Mouse (Mus musculus): ENCODE measurements around the gene Myl9.

The Myl9 gene

DNA sequence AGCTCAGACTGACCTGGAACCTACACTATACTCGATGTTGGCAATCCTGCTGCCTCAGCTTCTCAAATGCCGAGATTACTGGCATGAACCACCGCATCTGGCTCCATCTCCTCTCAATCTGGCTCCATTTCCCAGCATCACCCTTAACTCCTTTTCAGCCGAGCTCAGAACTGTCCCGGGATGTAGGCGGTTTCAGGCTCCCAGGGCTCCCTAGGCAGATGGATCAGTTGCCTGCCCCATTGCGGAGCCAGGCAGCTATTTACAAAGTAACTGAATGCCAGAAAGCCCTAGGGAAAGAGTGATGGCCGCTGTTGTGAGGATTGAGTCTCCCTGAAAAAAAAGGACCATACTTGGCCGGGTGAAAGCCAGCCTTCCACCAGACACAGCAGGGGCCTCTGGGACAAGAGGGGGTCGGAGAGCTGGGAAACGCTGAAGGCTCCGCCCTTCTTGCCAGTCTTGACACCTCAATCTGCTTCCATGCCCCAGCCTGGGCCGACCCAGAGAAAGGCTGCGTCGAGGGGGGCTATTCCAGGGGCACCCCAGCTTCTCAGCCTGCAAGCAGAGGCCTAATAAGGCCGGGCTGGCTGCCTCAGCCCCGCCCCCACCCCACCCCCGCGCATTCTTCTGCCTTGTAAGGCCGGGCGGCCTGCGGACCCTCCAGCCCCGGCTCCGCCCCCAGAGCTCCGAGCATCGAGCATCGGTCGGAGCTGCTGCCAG, at the start of gene Myl9:
TSS of gene Myl9 (plus strand) at position 683 of the 717 bp plus-strand sequence.
- no peak for DNase-seq

DNA sequence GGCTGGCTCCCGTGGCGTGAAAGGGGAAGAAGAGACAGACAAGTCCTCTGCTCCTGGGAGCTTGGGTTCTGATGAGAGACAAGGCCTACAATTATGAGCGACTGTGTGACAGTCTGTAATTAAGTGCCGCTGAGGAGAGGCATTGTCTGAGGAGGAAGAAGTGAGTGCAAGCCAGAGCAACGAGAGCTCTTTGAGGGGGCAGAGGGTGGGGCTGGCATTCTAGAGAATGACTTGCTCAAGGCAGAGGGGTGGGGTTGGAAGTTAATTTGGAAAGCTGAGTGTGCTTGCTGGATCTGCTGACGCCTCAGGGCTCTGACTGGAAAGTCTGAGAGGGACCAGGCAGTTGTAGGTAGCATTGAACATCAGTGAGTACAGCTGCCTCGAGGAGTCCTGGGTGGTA, 48.9 kb upstream of the Myl9 start:
- no peak for DNase-seq

DNA sequence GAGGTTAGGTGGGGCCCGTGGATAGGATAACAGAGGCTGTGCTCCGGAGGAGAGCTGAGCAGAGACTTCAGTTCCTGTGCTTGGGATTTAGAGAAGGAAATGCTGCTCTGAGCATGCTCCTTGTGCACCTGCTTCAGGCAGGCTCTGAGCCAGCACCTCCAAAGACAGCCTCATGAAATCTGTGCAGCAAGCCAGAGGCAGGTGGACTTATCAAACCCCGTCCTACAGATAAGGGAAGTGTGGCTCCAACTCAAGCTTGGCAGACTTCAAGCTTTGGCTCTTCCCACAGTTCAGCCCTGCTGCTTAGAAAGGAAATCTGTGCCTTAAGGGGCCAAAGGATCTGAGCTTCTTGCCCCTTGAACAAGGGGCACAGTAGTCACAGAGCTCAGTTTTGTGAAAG, 48.3 kb upstream of the Myl9 start:
- DNase-seq = peak; percentile 54 to 58

DNA sequence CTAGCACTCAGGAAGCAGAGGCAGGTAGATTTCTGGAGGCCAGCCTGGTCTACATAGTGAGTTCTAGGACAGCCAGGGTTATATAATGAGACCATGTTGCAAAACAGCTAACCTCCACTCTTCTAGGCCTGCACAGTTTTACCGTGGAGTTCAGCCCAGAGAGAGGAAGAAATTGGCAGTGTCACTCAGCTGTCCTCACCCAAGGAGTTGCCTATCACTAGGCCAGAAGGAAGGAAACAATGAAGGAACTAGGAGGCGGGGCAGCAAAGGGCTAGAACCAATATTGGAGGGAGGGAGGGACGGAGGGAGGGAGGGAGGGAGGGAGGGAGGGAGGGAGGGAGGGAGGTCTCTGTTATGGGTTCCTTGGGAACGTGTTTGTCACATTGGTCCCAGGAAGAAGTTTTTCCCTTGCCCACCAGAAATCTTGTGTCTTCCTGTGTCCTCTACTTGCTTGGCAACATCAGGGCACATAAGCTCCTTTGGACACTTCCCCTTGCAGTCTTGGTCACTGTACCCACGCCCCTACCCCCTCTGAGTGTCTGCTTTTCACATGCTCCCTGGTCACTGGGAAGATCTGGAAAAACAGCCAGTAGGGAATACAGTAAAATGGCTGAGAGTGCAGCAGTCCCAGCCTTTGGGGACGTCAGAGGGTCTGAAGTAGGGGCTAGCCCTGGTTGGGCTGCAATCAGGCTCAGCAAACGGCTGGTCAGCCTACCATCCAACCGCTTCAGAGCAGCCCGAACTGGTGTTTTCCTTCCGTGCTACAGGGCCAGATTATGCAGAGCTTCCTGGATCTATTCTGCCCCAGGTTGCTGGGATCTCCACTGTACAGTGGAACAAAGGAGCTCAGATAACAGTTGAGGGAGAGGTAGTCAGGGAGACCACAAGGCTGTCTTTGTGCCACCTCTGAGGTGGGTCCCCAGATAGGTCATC, 45.4 kb upstream of the Myl9 start:
- DNase-seq = no peak

DNA sequence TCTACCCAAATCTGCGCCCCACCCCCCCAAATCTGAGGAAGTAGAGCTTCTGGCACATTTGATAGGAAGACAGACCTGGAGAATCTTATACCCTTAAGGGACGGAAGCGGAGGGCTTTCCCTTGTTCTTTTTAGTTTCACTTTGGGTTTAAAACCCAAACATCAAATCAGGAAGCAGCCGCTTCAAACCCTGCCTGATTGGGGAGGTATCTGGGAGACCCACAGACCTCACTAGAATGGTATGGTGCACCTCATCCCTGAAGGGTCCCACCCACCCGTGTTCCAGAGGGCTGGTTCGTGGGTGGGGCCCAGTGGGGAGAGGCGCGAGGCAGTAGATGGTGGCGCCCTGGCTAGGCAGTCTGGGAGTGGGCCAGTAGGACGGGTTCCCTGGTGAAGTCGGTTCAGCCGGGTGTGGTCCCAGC, 44.7 kb upstream of the Myl9 start:
- DNase-seq = no peak

DNA sequence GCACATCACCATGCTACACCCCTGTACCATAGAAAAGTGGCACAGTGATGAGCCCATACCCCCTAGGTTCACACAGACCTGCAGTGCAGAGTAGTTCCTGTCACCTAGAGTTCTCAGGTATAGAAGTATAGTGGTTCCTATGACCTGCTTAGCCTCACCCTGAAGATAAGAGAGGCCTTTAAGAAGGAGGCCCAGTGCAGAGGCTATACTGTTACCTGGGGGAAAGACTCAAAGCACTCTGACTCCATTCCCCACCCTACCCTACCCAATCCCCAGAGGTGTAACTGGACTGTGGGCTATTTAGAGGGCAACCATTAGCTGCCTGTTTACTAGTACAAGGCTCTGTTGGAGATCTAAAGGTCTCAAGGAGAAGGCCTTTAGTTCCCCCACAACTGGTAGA, 43.6 kb upstream of the Myl9 start:
- no peak for DNase-seq

DNA sequence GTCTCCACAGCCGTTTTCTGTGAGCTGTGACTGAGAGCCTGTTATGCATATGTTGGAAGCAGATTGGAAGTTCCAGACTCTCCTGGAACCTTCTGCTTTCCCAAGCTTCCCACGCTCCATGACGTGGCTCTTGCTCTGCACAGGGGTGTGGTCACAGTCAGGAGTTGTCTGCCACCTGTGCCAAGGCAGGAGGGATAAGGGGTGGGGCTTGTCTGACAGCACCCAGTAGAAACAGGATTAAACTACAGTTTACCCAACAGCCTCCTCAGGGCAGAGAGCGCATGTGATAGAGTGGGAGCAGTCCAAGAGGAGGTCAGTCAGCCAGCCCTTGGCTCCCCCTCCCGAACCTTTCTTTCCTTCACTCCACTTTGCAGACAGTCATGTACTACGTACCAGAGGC, 43.1 kb upstream of the Myl9 start:
- peak in 1 of 2 experiments; percentile 34 for DNase-seq

DNA sequence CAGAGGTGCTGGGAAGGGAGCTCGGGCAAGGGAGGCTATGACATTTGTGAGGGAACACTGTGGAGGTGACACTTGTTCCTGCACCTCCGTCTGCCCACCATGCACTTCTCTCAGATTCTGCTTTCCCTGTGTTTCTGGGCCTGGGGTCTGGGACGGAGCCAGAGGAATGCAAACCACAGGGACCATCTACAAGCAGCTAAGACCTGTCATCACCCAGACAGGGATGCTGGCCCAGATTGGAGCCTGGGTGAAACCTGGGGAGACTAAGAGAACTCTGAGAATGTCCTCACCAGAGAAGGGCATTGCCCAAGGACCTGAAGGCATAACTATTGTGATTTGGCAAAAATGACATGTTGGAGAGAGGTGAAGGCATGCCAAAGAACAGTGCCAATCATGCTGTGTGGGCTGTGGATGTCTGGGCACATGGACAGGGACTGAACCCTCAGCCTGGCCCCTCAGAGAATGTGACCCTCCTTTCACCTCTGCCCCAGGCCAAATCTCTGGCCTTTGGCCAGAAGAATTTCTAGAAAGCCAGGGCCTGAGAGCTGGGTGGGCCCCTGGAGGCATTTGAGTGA, 39.4 kb upstream of the Myl9 start:
- DNase-seq = peak in 1 of 2 experiments; percentile 39

DNA sequence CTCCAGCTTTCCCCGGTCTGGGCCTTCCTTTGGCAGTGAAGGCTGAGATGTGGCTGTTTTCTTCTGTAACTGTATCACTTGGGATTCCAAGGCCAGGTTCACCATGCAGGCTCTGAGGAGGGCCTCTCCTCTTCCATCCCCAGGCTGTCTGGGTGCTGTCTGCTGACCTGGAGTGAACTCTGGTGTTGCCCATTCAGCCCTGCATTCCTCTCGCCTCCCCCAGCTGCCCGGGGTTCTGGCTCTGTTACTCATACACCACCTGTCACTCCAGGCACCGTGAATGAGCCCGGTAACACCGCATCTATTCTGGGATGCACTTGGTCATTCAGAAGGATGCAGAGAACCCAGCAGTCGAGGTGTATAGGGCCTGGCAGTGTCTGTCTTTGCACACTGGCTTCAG, 38.4 kb upstream of the Myl9 start:
- DNase-seq = peak; percentile 65 to 66

DNA sequence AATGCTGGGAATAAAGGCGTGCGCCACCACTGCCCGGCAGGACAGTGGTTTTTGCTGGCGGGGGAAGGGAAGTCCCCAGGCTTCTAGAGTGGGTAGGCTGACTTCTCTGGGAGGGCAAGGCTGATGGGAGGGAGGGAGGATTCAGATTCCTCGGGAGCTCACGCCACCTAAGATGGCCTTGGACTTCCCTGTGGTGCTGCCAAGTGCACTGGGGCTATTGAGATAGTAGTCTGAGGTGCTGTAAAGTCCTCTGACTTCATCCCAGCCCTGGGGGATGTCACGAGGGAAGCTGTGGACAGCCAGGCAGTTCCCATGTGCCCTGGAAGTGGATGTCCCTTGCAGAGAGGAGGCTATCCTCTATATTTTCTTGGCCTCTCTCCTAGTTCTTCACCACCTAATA, 37.2 kb upstream of the Myl9 start:
- DNase-seq = no peak

DNA sequence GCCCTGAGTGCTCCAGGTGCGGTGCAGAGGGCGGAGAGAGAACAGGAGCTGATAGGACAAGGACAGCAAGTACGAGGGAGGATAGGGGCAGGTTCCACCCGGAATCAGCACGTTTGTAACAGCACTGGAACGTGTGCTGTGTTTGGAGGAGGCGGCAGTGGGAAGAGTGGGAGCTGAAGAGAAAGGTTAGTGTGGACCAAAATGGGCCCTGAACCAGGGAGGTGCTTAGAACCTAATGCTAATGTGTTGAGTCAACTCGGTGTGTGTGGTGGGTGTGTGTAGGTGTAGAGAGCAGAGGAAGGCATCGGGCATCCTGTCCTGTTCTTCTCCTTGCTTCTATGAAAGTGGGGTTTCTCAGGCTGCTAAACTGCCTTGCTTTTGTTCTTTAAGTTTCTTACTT, 34.0 kb upstream of the Myl9 start:
- DNase-seq = no peak

DNA sequence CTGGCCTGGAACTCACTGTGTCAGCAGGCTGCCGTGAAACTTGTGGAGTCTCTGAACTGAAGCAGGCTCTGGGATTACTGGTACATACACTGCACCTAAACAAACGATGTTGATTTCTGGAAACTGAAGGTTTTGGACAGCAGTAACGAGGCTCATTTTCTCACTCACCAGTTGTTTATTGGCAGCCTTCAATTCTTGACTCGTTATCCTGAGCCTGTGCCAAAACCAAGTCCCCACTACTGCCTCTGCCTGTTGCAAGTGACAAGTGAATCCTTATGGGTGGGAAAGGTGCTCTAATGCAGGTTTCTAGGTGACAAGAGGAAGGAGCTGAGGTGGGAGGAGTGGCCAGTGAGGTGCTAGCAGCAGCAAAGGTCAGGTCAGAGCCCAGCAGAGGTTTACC, 33.2 kb upstream of the Myl9 start:
- DNase-seq = no peak

DNA sequence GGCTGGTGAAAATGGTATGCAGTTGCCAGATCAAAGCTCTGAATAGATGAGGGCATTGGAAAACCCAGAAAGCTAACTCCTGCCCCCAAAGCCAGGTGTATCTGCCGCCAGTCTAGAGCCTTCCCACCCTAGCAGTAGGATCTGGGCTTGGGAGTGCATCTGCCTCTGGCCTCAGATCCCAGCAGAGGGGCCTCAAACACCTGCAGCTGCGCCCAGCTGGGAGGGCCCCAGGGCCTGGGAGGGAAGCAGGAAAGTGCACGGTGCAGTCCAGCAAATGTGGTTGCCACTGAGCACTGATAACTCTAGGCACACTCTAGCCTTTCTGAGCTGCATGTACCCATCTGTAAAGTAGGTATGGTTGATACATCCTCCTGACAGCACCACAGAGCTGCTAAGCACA, 32.0 kb upstream of the Myl9 start:
- DNase-seq = no peak

DNA sequence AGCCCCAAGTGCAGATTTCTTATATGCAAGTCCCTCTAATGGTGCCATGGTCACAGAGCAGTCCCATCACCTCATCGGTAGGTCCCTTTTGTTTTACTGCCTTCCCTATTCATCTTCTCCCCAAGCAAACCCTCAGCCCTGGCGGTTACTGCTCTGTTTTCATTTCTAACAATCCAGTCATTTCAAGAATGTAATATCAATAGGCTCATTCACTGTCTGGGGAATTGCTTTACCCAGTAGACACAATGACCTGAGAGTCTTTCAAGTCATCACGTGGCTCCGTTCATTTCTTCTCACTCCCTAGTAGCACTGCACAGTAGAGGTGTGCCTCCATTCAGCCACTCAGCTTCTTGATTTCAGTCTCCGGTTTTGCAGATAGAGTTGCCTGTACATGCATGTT, 30.8 kb upstream of the Myl9 start:
- no peak for DNase-seq

DNA sequence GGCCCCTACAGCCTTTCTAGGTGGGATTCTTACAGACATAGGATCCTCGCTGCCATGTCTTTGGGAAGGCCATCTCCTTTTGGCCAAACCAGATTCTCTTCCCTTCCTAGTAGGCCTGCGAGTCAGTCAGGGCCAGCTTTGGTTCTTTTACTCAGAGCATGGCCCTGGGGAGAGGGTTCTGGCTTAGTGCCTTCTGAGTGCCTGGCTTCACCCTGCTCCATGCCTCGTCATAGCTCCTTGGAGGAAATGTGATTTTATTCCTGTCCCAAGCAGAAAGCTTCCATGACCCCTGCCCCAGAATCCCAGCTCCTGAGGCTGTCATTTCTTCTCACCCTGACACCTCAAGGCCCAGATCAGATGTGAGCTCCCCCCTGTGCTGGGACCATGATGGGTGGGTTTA, 27.9 kb upstream of the Myl9 start:
- DNase-seq = no peak

DNA sequence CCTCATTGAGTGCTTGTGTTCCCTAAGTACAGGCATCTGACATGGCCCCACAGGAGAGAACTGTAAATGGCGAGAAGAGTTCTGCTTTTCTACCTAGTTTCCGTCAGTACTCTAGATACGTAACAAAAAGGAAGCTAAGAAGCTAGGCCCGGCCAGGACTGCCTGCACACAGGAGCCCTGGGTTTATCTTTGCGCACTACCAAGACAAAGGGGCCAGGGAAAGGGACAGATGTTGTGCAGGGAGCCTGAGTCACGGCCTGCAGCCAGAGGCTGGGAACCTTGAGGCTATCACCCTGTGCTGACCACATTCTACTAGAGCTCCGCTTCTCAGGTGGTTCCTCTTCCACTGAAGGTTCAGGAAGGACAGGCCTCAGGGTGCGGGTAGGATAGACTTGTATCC, 25.5 kb upstream of the Myl9 start:
- DNase-seq = no peak

DNA sequence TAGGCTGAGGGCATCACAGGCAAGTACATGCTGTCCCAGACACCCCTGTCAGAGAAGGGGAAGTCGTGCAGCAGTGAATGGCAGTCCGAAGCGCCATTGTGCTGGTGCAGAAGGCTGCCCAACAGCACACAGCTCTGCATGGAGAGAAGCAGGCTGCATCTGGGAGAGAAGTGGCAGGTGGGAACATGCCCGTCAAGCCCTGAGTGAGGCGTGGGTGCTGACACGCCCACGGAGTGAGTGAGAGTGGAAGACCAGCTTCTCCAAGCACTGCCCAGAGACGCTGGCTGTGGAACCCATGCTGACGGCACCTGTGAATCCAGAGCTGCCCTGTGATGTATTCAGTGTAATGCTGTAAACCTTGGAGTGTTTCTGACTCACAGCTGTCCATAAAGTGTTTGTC, 18.3 kb upstream of the Myl9 start:
- no peak for DNase-seq

DNA sequence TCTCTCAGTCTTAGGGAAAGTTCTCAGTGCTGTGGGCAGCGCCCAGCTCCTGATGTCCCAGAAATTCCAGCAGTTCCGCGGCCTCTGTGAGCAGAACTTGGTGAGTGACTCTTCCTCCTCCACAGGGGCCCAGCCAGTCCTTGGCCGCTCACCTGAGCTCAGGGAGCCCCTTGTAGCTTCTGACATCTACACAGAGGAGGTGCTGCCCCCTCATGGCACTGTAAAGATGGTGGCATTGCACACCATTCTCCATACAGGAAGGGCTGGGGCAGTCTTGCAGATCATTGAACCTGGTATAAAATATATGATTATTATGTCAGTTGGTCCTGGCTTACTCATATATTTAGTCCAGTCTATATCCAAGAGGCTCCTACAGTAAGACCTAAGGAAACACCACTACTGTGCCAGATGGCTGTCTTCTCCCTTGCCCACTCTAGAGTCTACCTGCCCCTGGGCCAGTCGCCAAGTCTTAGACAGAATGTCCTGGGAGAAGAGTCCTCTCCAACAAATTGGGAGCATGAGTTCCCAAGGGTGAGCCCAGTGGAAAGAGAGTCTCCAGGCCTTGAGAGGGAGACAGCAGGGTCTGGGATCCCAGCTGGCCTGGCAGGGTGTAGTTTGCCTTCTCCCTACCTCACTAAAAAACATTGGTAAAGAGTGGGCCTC, 14.2 kb upstream of the Myl9 start:
- DNase-seq = peak; percentile 43 to 45

DNA sequence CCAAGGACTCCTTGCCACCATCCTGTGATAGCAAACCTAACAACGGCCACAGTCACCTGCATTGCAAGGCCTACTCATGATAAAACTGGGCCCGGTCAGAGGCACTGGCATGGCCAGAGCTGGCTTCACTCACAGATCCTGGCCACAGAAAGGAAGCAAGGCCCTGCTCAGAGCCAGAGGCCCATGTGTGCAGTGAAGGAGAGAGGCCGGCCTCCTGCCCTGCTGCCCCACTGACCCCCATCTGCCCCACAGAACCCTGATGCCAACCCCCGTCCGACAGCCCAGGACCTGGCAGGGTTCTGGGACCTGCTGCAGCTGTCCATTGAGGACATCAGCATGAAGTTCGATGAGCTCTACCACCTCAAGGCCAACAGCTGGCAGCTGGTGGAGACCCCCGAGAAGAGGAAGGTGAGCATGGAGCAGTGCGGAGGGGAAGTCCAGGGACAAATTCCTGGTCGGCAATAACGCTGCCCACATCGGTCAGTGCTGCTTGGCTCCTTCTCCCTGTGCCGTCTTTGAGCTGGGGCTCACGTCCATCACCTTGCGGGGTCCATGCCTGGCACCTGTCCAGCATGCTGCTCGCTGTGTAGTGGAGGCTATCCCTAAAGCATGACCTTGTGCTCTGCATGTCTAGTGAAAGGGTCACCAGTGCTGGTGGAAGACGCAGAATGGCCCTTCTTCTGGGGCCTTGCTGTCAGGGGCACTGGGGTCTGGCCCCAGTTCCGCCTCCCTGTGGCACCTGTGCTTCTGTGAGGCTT, 13.5 kb upstream of the Myl9 start:
- DNase-seq = peak; percentile 28 to 37

DNA sequence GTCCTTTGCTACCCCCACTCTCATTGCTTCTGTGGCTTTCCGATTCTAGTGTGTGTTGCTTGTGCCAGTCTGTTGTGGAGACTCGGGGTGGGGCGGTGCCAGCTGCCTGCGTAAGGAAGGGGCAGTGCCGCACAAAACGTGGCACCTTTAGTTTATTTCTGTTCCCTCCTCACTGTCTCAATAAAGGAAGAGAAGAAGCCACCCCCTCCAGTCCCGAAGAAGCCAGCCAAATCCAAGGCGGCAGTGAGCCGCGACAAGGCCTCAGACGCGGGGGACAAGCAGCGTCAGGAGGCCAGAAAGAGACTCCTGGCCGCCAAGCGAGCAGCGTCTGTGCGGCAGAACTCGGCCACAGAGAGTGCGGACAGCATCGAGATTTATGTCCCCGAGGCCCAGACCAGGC, 12.7 kb upstream of the Myl9 start:
- DNase-seq = no peak

DNA sequence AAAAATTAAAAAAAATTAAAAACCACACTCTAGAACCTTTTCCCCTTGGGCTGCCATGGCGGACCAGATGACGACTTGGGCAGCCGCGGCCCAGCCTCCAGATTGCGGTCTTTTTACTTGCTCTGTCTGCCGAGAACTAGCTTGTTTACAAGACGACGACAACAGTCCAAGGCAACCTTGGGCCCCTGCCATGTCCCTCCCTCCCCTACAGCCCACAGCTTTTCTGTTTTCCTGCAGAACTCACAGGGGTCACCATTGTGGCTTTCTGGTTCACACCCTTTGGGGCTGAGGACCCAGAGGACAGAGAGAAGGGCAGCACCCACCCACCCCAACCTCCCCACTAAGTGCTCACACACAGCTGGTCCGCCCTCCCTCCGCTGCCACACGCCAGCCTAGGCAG, 12.1 kb upstream of the Myl9 start:
- peak in 1 of 2 experiments; percentile 28 for DNase-seq

DNA sequence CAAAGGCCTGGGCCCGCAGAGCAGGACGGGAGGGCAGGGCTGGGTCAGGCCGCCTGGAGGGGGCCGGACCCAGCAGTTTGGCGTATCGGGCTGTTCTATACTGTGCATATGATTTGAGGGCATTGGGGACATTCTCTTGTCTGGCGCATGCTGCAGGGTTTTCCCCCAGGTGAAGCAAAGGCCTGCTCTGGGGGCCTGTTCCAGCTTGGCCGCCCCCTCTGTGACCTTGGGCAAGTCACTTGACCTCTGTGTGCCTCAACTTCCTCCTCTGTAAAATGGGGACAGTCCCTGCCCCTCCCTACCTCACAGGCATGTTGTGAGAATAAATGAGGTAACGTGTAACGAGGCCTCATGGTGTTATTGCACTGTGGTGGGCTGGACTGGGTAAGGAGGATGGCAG, 11.2 kb upstream of the Myl9 start:
- no peak for DNase-seq

DNA sequence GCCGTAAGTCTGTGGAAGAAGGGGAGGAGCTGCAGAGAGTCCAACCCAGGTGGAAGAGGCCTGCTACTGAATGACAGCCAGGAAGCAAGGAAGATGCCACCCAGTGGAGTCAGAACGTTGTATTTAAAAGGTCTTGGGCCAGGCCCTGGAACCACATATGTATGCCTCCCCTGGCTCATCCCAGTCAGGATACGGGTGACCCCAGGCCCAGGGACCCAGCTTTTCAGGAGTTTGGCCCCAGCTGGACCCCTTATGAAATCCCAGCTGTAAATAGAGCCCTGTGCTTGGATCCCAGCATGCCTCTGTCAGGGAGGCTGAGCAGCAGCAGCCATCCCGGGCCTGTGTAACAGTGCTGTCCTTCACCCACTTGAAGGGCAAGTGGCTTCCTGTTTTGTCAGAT, 10.5 kb upstream of the Myl9 start:
- DNase-seq = no peak
